Mouse (Mus musculus): Measurements from ENCODE around the gene Psmd3.

GRCm38 (mm10) chr11:98686976-98687375, 4.6 kb downstream of the Psmd3 start:
- no peak for TF ChIP-seq CTCF (IDR thresholded peaks at IDR 0.05)
- TF ChIP-seq EP300 (IDR thresholded peaks at IDR 0.05), result no peak

Data from lung, postnatal 0 days (tissue).